Mouse (Mus musculus): ENCODE measurements around the gene 1700057G04Rik. TPM values are rescaled to one million over a fixed set of nuclear protein-coding genes. Genes with fewer than 3 reads are reported as not detected.

Gene 1700057G04Rik
- polyA plus RNA-seq, 1 experiment from 2014 or later: not detected

DNA sequence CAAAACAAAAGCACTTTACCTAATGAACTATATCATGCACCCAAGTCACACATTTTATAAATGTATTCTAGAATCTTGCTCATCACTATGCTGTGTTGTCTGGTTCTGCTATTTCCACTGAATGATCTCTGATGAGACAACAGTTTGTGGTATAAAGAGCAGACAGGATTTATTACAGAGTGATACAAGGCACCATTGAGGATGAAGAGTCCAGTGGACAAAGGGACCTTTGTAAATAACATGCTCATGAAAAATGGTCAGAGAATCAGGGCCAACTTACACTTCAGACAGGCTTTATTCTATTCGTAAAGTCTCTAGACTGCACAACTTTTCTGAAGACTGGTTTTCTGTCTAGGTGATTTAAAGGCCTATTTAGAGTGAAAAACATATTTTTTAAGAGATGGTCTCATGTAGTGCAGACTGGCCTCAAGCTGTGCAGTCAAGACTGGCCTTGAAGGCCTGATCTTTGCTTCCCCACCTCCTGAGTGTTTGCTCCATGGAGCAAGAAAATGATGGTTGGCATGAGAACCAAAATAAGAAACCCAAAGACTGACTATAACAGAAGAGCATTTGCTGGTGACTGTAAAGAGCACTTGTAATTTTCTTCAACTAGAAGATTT, 51.6 kb downstream of the 1700057G04Rik start:
- no peak overlapping the region for H3K27ac ChIP-seq (ENCODE audit: low read length)
- no peak overlapping the region for H3K4me3 ChIP-seq (ENCODE audit: low read depth, low read length)
- H3K9ac ChIP-seq (replicated peaks; ENCODE audit: low read depth, low read length): no peak overlapping the region
- H3K9me3 ChIP-seq (ENCODE audit: control insufficient read depth, low read depth, low read length): no peaks in the 10 kb centered on the region
- H3K4me1 ChIP-seq (ENCODE audit: control insufficient read depth, insufficient read depth, low read length): no peaks in the 10 kb centered on the region
- H3K4me2 ChIP-seq (replicated peaks; ENCODE audit: low read depth, low read length): no peak overlapping the region
- no peaks in the 10 kb centered on the region for H3K36me3 ChIP-seq (ENCODE audit: control insufficient read depth, insufficient read depth, low read length)
- no peak for ATAC-seq (ENCODE audit: insufficient number of reproducible peaks, insufficient read depth, low FRiP score, low read depth)
- H3K27me3 ChIP-seq (ENCODE audit: control insufficient read depth, insufficient read depth, low read length): no peaks in the 10 kb centered on the region
- WGBS: 78% methylated on average over 1 of the region's 1 CpGs

DNA sequence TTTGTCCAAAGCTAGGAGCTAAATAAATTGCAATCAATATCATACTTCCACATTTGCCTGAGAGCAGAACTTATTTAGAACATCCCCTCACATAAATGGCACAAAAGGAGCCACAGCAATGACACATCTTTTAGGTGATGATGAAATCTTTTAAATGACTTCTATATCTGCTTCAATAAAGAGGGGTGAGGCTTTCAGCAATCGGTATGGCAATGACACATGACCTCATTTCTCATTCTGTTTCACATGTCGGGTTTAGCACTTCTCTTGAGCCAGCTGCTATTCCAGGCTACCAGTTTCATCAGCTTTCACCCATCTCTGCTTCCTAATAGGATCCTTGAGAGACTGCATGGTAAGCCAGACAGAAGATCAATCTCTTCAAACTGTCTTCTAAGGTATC, 54.3 kb downstream of the 1700057G04Rik start:
- Histone ChIP-seq H3K27me3 (ENCODE audit: control insufficient read depth, insufficient read depth, low read length) (no peaks in the 10 kb centered on the region), H3K27ac (ENCODE audit: low read length) (no peak overlapping the region), H3K4me3 (ENCODE audit: low read depth, low read length) (no peak overlapping the region), H3K36me3 (ENCODE audit: control insufficient read depth, insufficient read depth, low read length) (no peaks in the 10 kb centered on the region), H3K9ac (replicated peaks; ENCODE audit: low read depth, low read length) (no peak overlapping the region), H3K9me3 (ENCODE audit: control insufficient read depth, low read depth, low read length) (no peaks in the 10 kb centered on the region), H3K4me1 (ENCODE audit: control insufficient read depth, insufficient read depth, low read length) (no peaks in the 10 kb centered on the region), H3K4me2 (replicated peaks; ENCODE audit: low read depth, low read length) (no peak overlapping the region)
- ATAC-seq (ENCODE audit: insufficient number of reproducible peaks, insufficient read depth, low FRiP score, low read depth): no peak
- 70% methylated on average over 2 of the region's 2 CpGs for WGBS

DNA sequence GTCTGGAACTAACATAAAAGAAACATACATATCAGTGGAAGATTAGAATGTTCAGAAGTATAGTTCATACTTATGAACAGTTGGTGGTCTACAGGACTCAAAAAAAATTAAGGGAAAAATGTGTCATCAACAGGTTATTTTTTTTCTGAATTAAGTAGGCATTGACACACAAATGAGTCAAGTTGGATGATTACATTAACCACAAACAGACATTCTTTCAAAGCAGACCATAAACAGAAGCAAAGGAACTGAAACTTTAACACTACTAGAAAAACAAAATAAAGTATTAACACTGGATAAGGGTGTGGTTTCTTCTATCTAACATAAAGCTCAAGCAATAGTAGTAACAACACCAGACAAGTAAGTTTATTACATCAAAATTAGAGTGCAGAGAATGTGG, 59.7 kb downstream of the 1700057G04Rik start:
- no peaks in the 10 kb centered on the region for H3K36me3 ChIP-seq (ENCODE audit: control insufficient read depth, insufficient read depth, low read length)
- no peaks in the 10 kb centered on the region for H3K4me1 ChIP-seq (ENCODE audit: control insufficient read depth, insufficient read depth, low read length)
- no peak overlapping the region for H3K4me2 ChIP-seq (replicated peaks; ENCODE audit: low read depth, low read length)
- H3K27ac ChIP-seq (ENCODE audit: low read length): no peak overlapping the region
- no peak for ATAC-seq (ENCODE audit: insufficient number of reproducible peaks, insufficient read depth, low FRiP score, low read depth)
- no peak overlapping the region for H3K4me3 ChIP-seq (ENCODE audit: low read depth, low read length)
- H3K9me3 ChIP-seq (ENCODE audit: control insufficient read depth, low read depth, low read length): no peaks in the 10 kb centered on the region
- H3K9ac ChIP-seq (replicated peaks; ENCODE audit: low read depth, low read length): no peak overlapping the region
- H3K27me3 ChIP-seq (ENCODE audit: control insufficient read depth, insufficient read depth, low read length): no peaks in the 10 kb centered on the region

DNA sequence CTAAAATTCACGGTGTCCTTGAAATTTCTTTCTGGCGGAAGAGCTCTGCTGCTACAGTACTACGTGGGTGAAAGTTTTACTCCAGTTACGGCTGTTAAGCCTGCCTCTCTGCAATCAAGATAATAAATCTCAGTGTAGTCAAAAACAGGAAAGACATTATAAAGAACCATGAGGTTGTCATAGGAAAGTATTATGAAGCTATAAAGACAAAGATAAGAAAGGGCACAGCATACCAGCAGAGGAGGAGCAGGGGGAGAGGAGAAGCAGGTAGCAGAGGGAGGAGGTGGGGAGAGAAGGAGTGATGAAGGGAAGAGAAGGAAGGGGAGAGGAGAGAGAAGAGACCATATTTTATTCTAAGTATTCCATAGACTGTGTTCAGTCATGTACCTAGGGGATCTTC, 64.7 kb downstream of the 1700057G04Rik start:
- Histone ChIP-seq H3K36me3 (ENCODE audit: control insufficient read depth, insufficient read depth, low read length) (no peaks in the 10 kb centered on the region), H3K4me3 (ENCODE audit: low read depth, low read length) (no peak overlapping the region), H3K4me1 (ENCODE audit: control insufficient read depth, insufficient read depth, low read length) (no peaks in the 10 kb centered on the region), H3K9ac (replicated peaks; ENCODE audit: low read depth, low read length) (no peak overlapping the region), H3K27ac (ENCODE audit: low read length) (no peak overlapping the region), H3K27me3 (ENCODE audit: control insufficient read depth, insufficient read depth, low read length) (no peaks in the 10 kb centered on the region), H3K9me3 (ENCODE audit: control insufficient read depth, low read depth, low read length) (no peaks in the 10 kb centered on the region), H3K4me2 (replicated peaks; ENCODE audit: low read depth, low read length) (no peak overlapping the region)
- ATAC-seq (ENCODE audit: insufficient number of reproducible peaks, insufficient read depth, low FRiP score, low read depth): no peak
- 41% methylated on average over 4 of the region's 4 CpGs for WGBS

DNA sequence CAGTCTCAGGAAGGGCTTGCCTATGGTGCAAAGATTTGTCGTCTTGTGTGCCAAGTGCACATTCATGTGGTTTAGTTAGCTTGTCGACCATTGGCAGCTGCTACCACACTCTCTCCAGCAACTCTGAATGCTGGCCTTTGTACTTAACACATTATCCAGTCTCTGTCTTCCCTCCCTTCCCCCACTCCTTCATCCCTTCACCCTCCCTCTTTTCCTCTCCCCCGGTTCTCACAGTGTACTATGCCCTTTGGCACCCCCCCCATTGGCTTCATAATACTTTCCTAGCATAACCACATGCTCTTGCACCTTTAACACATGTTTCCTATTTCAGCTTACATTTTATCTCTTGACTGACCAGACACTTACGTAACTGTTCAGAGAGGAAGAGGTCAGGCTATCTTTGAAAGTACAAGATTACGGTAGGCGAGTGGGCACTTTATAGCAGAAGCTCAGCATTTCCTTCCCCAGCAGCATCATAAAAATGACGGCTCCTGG, 65.6 kb downstream of the 1700057G04Rik start:
- H3K36me3 ChIP-seq (ENCODE audit: control insufficient read depth, insufficient read depth, low read length): no peaks in the 10 kb centered on the region
- no peak overlapping the region for H3K4me3 ChIP-seq (ENCODE audit: low read depth, low read length)
- no peak overlapping the region for H3K4me2 ChIP-seq (replicated peaks; ENCODE audit: low read depth, low read length)
- H3K9ac ChIP-seq (replicated peaks; ENCODE audit: low read depth, low read length): no peak overlapping the region
- H3K27ac ChIP-seq (ENCODE audit: low read length): no peak overlapping the region
- 68% methylated on average over 7 of the region's 7 CpGs for WGBS
- ATAC-seq (ENCODE audit: insufficient number of reproducible peaks, insufficient read depth, low FRiP score, low read depth): peak; percentile 23; the same call in 1 of the 2 replicates
- no peaks in the 10 kb centered on the region for H3K27me3 ChIP-seq (ENCODE audit: control insufficient read depth, insufficient read depth, low read length)
- H3K9me3 ChIP-seq (ENCODE audit: control insufficient read depth, low read depth, low read length): no peaks in the 10 kb centered on the region
- H3K4me1 ChIP-seq (ENCODE audit: control insufficient read depth, insufficient read depth, low read length): no peaks in the 10 kb centered on the region

DNA sequence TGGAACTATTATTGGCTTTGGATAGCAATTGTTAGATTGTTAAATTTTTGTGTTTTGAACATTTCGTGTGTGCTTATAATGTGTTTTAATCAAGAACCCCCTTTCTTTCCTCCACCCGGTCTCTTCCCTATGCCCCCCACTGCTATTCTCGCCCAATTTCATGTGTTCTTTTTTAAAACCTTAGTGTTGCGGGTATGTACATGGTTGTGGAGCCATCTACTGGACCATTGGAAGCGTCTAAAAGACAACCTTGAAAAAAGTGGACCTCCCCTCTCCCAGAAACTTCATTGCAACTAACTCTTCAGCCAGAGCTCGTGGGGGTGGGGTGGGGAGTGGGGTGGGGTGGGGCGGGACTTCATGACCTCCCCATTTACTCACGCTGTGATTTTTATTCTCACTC, 66.2 kb downstream of the 1700057G04Rik start:
- no peaks in the 10 kb centered on the region for H3K36me3 ChIP-seq (ENCODE audit: control insufficient read depth, insufficient read depth, low read length)
- no peaks in the 10 kb centered on the region for H3K9me3 ChIP-seq (ENCODE audit: control insufficient read depth, low read depth, low read length)
- H3K27ac ChIP-seq (ENCODE audit: low read length): no peak overlapping the region

DNA sequence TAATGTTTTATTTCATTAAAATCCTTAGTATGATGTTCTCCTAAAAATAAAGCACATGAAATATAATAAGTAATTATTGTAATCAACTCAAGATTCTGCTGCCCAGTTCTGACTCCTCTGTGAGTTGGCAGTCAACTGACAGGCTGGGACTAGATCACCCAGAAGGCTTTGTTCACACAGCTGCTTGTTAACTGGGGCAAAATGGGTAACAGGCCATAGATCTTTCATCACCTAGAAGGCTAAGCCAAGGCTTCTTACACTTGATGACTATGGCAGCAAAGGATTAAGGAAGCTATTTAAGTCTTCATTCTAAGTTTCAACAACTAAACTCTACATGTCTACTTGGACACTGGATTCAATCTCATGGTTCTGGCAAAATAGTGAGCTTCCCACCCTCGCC, 68.8 kb downstream of the 1700057G04Rik start:
- Histone ChIP-seq H3K9ac (replicated peaks; ENCODE audit: low read depth, low read length) (no peak overlapping the region), H3K36me3 (ENCODE audit: control insufficient read depth, insufficient read depth, low read length) (no peaks in the 10 kb centered on the region), H3K9me3 (ENCODE audit: control insufficient read depth, low read depth, low read length) (no peaks in the 10 kb centered on the region), H3K4me2 (replicated peaks; ENCODE audit: low read depth, low read length) (no peak overlapping the region), H3K27ac (ENCODE audit: low read length) (no peak overlapping the region), H3K27me3 (ENCODE audit: control insufficient read depth, insufficient read depth, low read length) (no peaks in the 10 kb centered on the region), H3K4me3 (ENCODE audit: low read depth, low read length) (no peak overlapping the region), H3K4me1 (ENCODE audit: control insufficient read depth, insufficient read depth, low read length) (no peaks in the 10 kb centered on the region)
- 80% methylated on average over 1 of the region's 1 CpGs for WGBS
- ATAC-seq (ENCODE audit: insufficient number of reproducible peaks, insufficient read depth, low FRiP score, low read depth): no peak

More for the DNA sequence above, 66.2 kb downstream of the 1700057G04Rik start:
- WGBS: 61% methylated on average over 8 of the region's 8 CpGs
- Histone ChIP-seq H3K4me2 (replicated peaks; ENCODE audit: low read depth, low read length) (no peak overlapping the region), H3K9ac (replicated peaks; ENCODE audit: low read depth, low read length) (no peak overlapping the region), H3K4me3 (ENCODE audit: low read depth, low read length) (no peak overlapping the region), H3K4me1 (ENCODE audit: control insufficient read depth, insufficient read depth, low read length) (no peaks in the 10 kb centered on the region), H3K27me3 (ENCODE audit: control insufficient read depth, insufficient read depth, low read length) (no peaks in the 10 kb centered on the region)
- ATAC-seq (ENCODE audit: insufficient number of reproducible peaks, insufficient read depth, low FRiP score, low read depth): no peak

DNA sequence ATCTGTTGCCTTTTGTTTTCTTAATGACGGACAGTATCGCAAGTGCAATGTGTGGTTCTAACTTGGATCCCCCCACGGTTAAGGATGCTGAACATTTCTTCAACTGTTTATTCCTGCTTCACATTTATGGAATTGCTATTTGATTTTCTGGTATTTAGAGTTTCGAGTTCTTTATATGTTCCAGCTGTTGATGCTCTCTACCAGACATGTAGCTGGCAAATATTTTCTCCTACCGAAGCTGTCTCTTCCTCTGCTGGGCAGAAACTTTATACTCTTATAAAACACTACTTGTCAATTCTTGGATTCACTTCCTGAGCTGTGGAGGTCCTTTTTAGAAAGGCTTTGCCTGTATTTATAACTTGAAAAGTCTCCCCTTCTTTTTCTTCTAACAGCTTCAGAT, 70.1 kb downstream of the 1700057G04Rik start:
- H3K4me2 ChIP-seq (replicated peaks; ENCODE audit: low read depth, low read length): no peak overlapping the region
- no peak overlapping the region for H3K27ac ChIP-seq (ENCODE audit: low read length)
- H3K4me1 ChIP-seq (ENCODE audit: control insufficient read depth, insufficient read depth, low read length): no peaks in the 10 kb centered on the region
- no peaks in the 10 kb centered on the region for H3K9me3 ChIP-seq (ENCODE audit: control insufficient read depth, low read depth, low read length)
- no peaks in the 10 kb centered on the region for H3K36me3 ChIP-seq (ENCODE audit: control insufficient read depth, insufficient read depth, low read length)
- WGBS: 45% methylated on average over 5 of the region's 5 CpGs
- H3K9ac ChIP-seq (replicated peaks; ENCODE audit: low read depth, low read length): no peak overlapping the region
- no peak overlapping the region for H3K4me3 ChIP-seq (ENCODE audit: low read depth, low read length)
- H3K27me3 ChIP-seq (ENCODE audit: control insufficient read depth, insufficient read depth, low read length): no peaks in the 10 kb centered on the region
- no peak for ATAC-seq (ENCODE audit: insufficient number of reproducible peaks, insufficient read depth, low FRiP score, low read depth)

DNA sequence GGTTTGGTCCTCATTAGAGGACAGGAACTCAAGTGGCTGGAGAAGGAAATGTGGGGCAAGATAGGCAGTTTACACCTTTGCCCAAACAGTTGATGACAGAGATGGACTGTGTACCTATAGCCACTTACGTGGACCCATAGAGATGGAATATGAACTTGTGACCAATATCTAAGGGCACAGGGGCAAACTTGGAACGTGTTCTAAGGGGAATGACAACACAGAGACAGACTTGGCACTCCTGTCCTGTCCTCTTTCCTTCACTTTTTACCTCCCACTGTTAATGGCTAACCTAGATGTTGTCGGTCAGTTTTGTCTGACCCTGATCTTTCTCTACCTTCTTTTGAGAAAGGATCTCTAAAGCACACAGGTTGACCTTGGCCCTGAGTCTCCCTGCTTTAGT, 74.2 kb downstream of the 1700057G04Rik start:
- Histone ChIP-seq H3K27ac (ENCODE audit: low read length) (no peak overlapping the region), H3K4me1 (ENCODE audit: control insufficient read depth, insufficient read depth, low read length) (no peaks in the 10 kb centered on the region), H3K4me3 (ENCODE audit: low read depth, low read length) (no peak overlapping the region), H3K27me3 (ENCODE audit: control insufficient read depth, insufficient read depth, low read length) (no peaks in the 10 kb centered on the region), H3K9me3 (ENCODE audit: control insufficient read depth, low read depth, low read length) (no peaks in the 10 kb centered on the region), H3K4me2 (replicated peaks; ENCODE audit: low read depth, low read length) (no peak overlapping the region), H3K9ac (replicated peaks; ENCODE audit: low read depth, low read length) (no peak overlapping the region), H3K36me3 (ENCODE audit: control insufficient read depth, insufficient read depth, low read length) (no peaks in the 10 kb centered on the region)
- 83% methylated on average over 3 of the region's 3 CpGs for WGBS
- ATAC-seq (ENCODE audit: insufficient number of reproducible peaks, insufficient read depth, low FRiP score, low read depth): no peak

Data from stomach, embryonic 14.5 days (tissue).